Mouse (Mus musculus) hindbrain, embryonic 16.5 days (tissue): ENCODE measurements around the gene Hsf2bp. TPM values are rescaled to one million over a fixed set of nuclear protein-coding genes. Genes with fewer than 3 reads are reported as not detected.
A peak's percentile ranks its signal among the peaks of the same experiment; 100 is the strongest.

ENCODE experiments used
- ATAC-seq: fragments of 200-750 bp; cut with Nextera tagmentation; 2 replicates; pipeline ENCODE4 v1.8.0; 2017; ENCODE audit warnings: moderate TSS enrichment, moderate library complexity
- H3K27ac ChIP-seq: fragments of 300-500 bp; sonication (generic); 2 replicates; pipeline ENCODE4 v1.5.1; 2014; ENCODE audit warnings: low read depth, mild to moderate bottlenecking, control low read depth, low read length, moderate library complexity
- H3K27me3 ChIP-seq: fragments of 300-500 bp; sonication (generic); replicated peaks from 2 replicates; pipeline ENCODE4 v1.6.1; 2014; ENCODE audit warnings: low read length; ENCODE audit not compliant: control insufficient read depth, insufficient read depth
- H3K36me3 ChIP-seq: fragments of 300-500 bp; sonication (generic); 2 replicates; pipeline ENCODE4 v1.6.1; 2014; ENCODE audit warnings: mild to moderate bottlenecking, low read length, moderate library complexity, mixed read lengths; ENCODE audit not compliant: control insufficient read depth, insufficient read depth
- H3K4me1 ChIP-seq: fragments of 300-500 bp; sonication (generic); 2 replicates; pipeline ENCODE4 v1.6.1; 2014; ENCODE audit warnings: low read depth, low read length; ENCODE audit not compliant: control insufficient read depth, insufficient read depth
- H3K4me2 ChIP-seq: fragments of 300-500 bp; sonication (generic); 2 replicates; pipeline ENCODE4 v1.6.1; 2014; ENCODE audit warnings: mild to moderate bottlenecking, low read length, control low read depth, moderate library complexity
- H3K4me3 ChIP-seq: fragments of 300-500 bp; sonication (generic); 2 replicates; pipeline ENCODE4 v1.5.1; 2014; ENCODE audit warnings: mild to moderate bottlenecking, low read length, control low read depth, moderate library complexity
- H3K9ac ChIP-seq: fragments of 300-500 bp; sonication (generic); 2 replicates; pipeline ENCODE4 v1.6.1; 2014; ENCODE audit warnings: low read depth, mild to moderate bottlenecking, control low read depth, low read length, moderate library complexity
- H3K9me3 ChIP-seq: fragments of 300-500 bp; sonication (generic); 2 replicates; pipeline ENCODE4 v1.6.1; 2014; ENCODE audit warnings: mild to moderate bottlenecking, low read length, moderate library complexity; ENCODE audit not compliant: control insufficient read depth
- WGBS: fragments of 180-500 bp; shearing (Covaris S2); extraction: QIAGEN DNeasy Blood & Tissue Kit; methylation state at CpG from one replicate; pipeline ENCODE4 v1.1.7; 2014; 5-methylcytosine and 5-hydroxymethylcytosine counted together
- polyA plus RNA-seq: library from polyadenylated mRNA; unstranded; fragments of >200 nt; fragmentation: Nextera tagmentation; extraction: Ambion mirVana; gene quantifications from 2 replicates; pipeline ENCODE4 v1.2.1, GENCODE M21; 2015

Hsf2bp gene
- polyA plus RNA-seq, 1 experiment from 2014 or later, result 0.30 TPM

DNA sequence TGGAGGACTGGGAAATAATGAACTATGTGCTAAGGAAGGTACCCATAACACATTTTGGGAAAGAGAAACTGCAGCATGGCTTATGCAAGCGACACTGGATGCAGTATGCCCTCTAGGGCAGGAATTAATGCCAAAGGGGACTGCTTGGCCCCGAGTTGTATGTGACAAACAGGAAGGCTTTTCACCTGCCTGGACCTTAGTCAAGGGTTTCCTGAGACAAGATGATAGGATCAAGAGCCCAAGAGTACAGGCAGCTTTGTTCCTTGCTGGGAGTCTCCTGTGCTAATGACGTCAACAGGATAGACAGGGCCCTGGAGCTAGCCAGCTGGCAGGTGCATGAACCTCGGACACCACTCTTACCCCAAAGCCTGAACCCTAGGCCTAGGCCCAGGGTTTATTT lies 95.5 kb downstream of the Hsf2bp start:
- Histone ChIP-seq H3K4me1 (no peaks in the 10 kb centered on the region), H3K36me3 (no peaks in the 10 kb centered on the region), H3K27me3 (no peaks in the 10 kb centered on the region), H3K4me3 (no peak overlapping the region), H3K27ac (no peak overlapping the region), H3K4me2 (no peak overlapping the region), H3K9ac (no peak overlapping the region), H3K9me3 (no peaks in the 10 kb centered on the region)
- WGBS, result 74% methylated on average over 4 of the region's 4 CpGs
- no peak for ATAC-seq

- ATAC-seq, result no peak
Observed at GRCm38 (mm10) chr17:31939292-31940060, 96.7 kb downstream of the Hsf2bp start.

DNA sequence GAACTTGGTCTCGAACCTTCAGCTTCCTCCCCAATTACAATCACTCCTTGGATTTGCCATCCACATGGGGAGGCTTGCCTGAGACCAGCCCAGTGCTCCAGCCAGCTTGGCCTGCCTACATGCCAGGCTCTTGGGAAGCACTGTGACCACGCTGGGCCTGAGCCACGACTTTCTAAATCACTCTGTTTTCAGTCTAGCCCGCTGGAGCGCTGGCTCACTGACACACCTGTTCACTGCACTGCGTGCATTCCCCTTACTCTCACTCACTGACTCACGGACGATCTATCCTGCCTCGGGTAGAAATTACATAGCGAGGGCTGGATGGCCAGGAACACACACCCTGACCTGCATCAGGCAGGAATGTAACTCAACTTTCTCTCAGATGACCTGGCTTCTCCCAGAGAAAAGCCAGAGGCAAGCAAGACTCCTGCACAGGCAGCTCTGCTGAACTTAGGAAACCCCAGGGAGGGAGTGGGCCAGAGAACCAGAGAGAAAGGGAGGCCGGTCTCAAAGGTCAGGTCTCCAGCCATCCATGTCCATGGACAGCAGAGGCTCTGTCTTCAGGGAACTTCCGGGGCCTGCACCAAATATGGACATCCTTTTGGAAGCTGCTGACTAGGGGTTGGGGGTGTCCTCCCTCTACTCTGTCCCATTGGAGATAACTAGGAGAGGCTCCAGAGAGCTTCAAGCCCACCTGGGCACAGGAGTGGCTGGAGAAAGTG lies 97.4 kb downstream of the Hsf2bp start:
- no peaks in the 10 kb centered on the region for H3K27me3 ChIP-seq
- no peaks in the 10 kb centered on the region for H3K9me3 ChIP-seq
- H3K27ac ChIP-seq, result no peak overlapping the region
- 84% methylated on average over 12 of the region's 12 CpGs for WGBS
- no peaks in the 10 kb centered on the region for H3K36me3 ChIP-seq
- no peak for ATAC-seq
- H3K4me2 ChIP-seq, result no peak overlapping the region
- H3K4me3 ChIP-seq, result no peak overlapping the region
- H3K4me1 ChIP-seq, result no peaks in the 10 kb centered on the region; the same call in 1 of the 2 replicates
- H3K9ac ChIP-seq, result no peak overlapping the region

More at GRCm38 (mm10) chr17:31939292-31940060, 96.7 kb downstream of the Hsf2bp start:
- 90% methylated on average over 16 of the region's 16 CpGs for WGBS
- H3K9me3 ChIP-seq, result no peaks in the 10 kb centered on the region
- H3K4me2 ChIP-seq, result no peak overlapping the region
- H3K36me3 ChIP-seq, result no peaks in the 10 kb centered on the region
- H3K27ac ChIP-seq, result no peak overlapping the region
- H3K4me3 ChIP-seq, result no peak overlapping the region
- H3K4me1 ChIP-seq, result no peaks in the 10 kb centered on the region; the same call in 1 of the 2 replicates
- H3K9ac ChIP-seq, result no peak overlapping the region
- H3K27me3 ChIP-seq, result no peaks in the 10 kb centered on the region

GRCm38 (mm10) chr17:31937141-31937554 lies 99.0 kb downstream of the Hsf2bp start:
- Histone ChIP-seq H3K4me1 (no peaks in the 10 kb centered on the region; the same call in 1 of the 2 replicates), H3K9me3 (no peaks in the 10 kb centered on the region), H3K27ac (no peak overlapping the region), H3K27me3 (no peaks in the 10 kb centered on the region), H3K9ac (no peak overlapping the region), H3K36me3 (no peaks in the 10 kb centered on the region), H3K4me3 (no peak overlapping the region), H3K4me2 (no peak overlapping the region)
- no peak for ATAC-seq
- 37% methylated on average over 3 of the region's 3 CpGs for WGBS

GRCm38 (mm10) chr17:31935841-31936240 lies 100.3 kb downstream of the Hsf2bp start:
- no peak for ATAC-seq
- no peak overlapping the region for H3K4me3 ChIP-seq
- WGBS, result 65% methylated on average over 3 of the region's 3 CpGs

GRCm38 (mm10) chr17:31935091-31935830 lies 100.9 kb downstream of the Hsf2bp start:
- H3K27me3 ChIP-seq, result no peaks in the 10 kb centered on the region
- H3K4me2 ChIP-seq, result no peak overlapping the region
- H3K36me3 ChIP-seq, result no peaks in the 10 kb centered on the region
- no peaks in the 10 kb centered on the region for H3K9me3 ChIP-seq
- H3K9ac ChIP-seq, result 0 out of 2 replicates have a peak overlapping the region, but pooled peaks have one; percentile 4
- H3K4me1 ChIP-seq, result no peaks in the 10 kb centered on the region; the same call in none of the 2 replicates
- H3K4me3 ChIP-seq, result no peak overlapping the region
- 72% methylated on average over 6 of the region's 6 CpGs for WGBS
- no peak for ATAC-seq
- no peak overlapping the region for H3K27ac ChIP-seq

More at GRCm38 (mm10) chr17:31935841-31936240, 100.3 kb downstream of the Hsf2bp start:
- Histone ChIP-seq H3K9me3 (no peaks in the 10 kb centered on the region), H3K4me2 (no peak overlapping the region), H3K4me1 (no peaks in the 10 kb centered on the region; the same call in none of the 2 replicates), H3K27me3 (no peaks in the 10 kb centered on the region), H3K36me3 (no peaks in the 10 kb centered on the region), H3K9ac (no peak overlapping the region), H3K27ac (no peak overlapping the region)

- WGBS, result 71% methylated on average over 1 of the region's 1 CpGs
Observed at GRCm38 (mm10) chr17:31933956-31934355, 102.2 kb downstream of the Hsf2bp start.

GRCm38 (mm10) chr17:31931499-31931898 lies 104.7 kb downstream of the Hsf2bp start:
- no peak; the same call in 1 of the 2 replicates for ATAC-seq
- H3K4me1 ChIP-seq, result no peaks in the 10 kb centered on the region; the same call in none of the 2 replicates
- 34% methylated on average over 7 of the region's 7 CpGs for WGBS
- H3K27me3 ChIP-seq, result no peaks in the 10 kb centered on the region
- no peaks in the 10 kb centered on the region for H3K36me3 ChIP-seq
- no peak overlapping the region for H3K4me2 ChIP-seq
- no peak overlapping the region for H3K9ac ChIP-seq
- H3K4me3 ChIP-seq, result no peak overlapping the region
- H3K27ac ChIP-seq, result peak overlapping the region; percentile 2; the same call in 1 of the 2 replicates
- H3K9me3 ChIP-seq, result no peaks in the 10 kb centered on the region

More at GRCm38 (mm10) chr17:31933956-31934355, 102.2 kb downstream of the Hsf2bp start:
- Histone ChIP-seq H3K27ac (no peak overlapping the region), H3K4me3 (no peak overlapping the region), H3K36me3 (no peaks in the 10 kb centered on the region), H3K9me3 (no peaks in the 10 kb centered on the region), H3K9ac (no peak overlapping the region), H3K27me3 (no peaks in the 10 kb centered on the region), H3K4me1 (no peaks in the 10 kb centered on the region; the same call in none of the 2 replicates), H3K4me2 (no peak overlapping the region)
- no peak for ATAC-seq
